Mouse (Mus musculus): ENCODE results near the gene St6galnac5. TPM values are rescaled to one million over a fixed set of nuclear protein-coding genes. Genes with fewer than 3 reads are reported as not detected.

The St6galnac5 gene
- total and polyA plus RNA-seq, 3 experiments = 0.33 TPM; not detected in 2

GRCm38 (mm10) chr3:152932096-152932495, 50.0 kb downstream of the St6galnac5 start:
- no peaks in the 10 kb centered on the region for H3K36me3 ChIP-seq (replicated peaks)
- H3K4me1 ChIP-seq (ENCODE audit: insufficient read depth, low read depth, low read length) = no peaks in the 10 kb centered on the region
- no peaks in the 10 kb centered on the region for H3K27me3 ChIP-seq (ENCODE audit: insufficient read depth, low read length)
- no peak for DNase-seq (ENCODE audit: low spot score)
- H3K4me3 ChIP-seq (ENCODE audit: low read depth, low read length) = no peak overlapping the region
- no peak for TF ChIP-seq CTCF (IDR thresholded peaks at IDR 0.05; ENCODE audit: low read depth, low read length)
- TF ChIP-seq POLR2AphosphoS5 (IDR thresholded peaks at IDR 0.05; ENCODE audit: insufficient replicate concordance, low read depth, low read length) = no peak
- TF ChIP-seq GATA1 (IDR thresholded peaks at IDR 0.05; ENCODE audit: borderline replicate concordance, low read length) = no peak
- no peak for TF ChIP-seq TAL1 (conservative IDR thresholded peaks at IDR 0.05; ENCODE audit: low read depth, low read length)
- TF ChIP-seq GATA2 (IDR thresholded peaks at IDR 0.05; ENCODE audit: borderline replicate concordance, low read depth, low read length) = no peak
- no peak for ATAC-seq (ENCODE audit: extremely low read depth, insufficient number of reproducible peaks, low FRiP score, poor library complexity, severe bottlenecking)
- H3K9me3 ChIP-seq (replicated peaks) = no peaks in the 10 kb centered on the region

GRCm38 (mm10) chr3:152931354-152931753, 50.7 kb downstream of the St6galnac5 start:
- no peak for TF ChIP-seq GATA2 (IDR thresholded peaks at IDR 0.05; ENCODE audit: borderline replicate concordance, low read depth, low read length)
- no peak for TF ChIP-seq GATA1 (IDR thresholded peaks at IDR 0.05; ENCODE audit: borderline replicate concordance, low read length)
- TF ChIP-seq CTCF (IDR thresholded peaks at IDR 0.05; ENCODE audit: low read depth, low read length) = no peak
- TF ChIP-seq TAL1 (conservative IDR thresholded peaks at IDR 0.05; ENCODE audit: low read depth, low read length) = no peak
- no peak for TF ChIP-seq POLR2AphosphoS5 (IDR thresholded peaks at IDR 0.05; ENCODE audit: insufficient replicate concordance, low read depth, low read length)
- Histone ChIP-seq H3K36me3 (replicated peaks) (no peaks in the 10 kb centered on the region), H3K4me1 (ENCODE audit: insufficient read depth, low read depth, low read length) (no peaks in the 10 kb centered on the region), H3K4me3 (ENCODE audit: low read depth, low read length) (no peak overlapping the region), H3K9me3 (replicated peaks) (no peaks in the 10 kb centered on the region), H3K27me3 (ENCODE audit: insufficient read depth, low read length) (no peaks in the 10 kb centered on the region)
- ATAC-seq (ENCODE audit: extremely low read depth, insufficient number of reproducible peaks, low FRiP score, poor library complexity, severe bottlenecking) = no peak
- DNase-seq (ENCODE audit: low spot score) = no peak

GRCm38 (mm10) chr3:152929788-152930281, 52.2 kb downstream of the St6galnac5 start:
- TF ChIP-seq GATA2 (IDR thresholded peaks at IDR 0.05; ENCODE audit: borderline replicate concordance, low read depth, low read length) = no peak
- no peak for TF ChIP-seq CTCF (IDR thresholded peaks at IDR 0.05; ENCODE audit: low read depth, low read length)
- TF ChIP-seq POLR2AphosphoS5 (IDR thresholded peaks at IDR 0.05; ENCODE audit: insufficient replicate concordance, low read depth, low read length) = no peak
- TF ChIP-seq GATA1 (IDR thresholded peaks at IDR 0.05; ENCODE audit: borderline replicate concordance, low read length) = no peak
- TF ChIP-seq TAL1 (conservative IDR thresholded peaks at IDR 0.05; ENCODE audit: low read depth, low read length) = no peak
- H3K27me3 ChIP-seq (ENCODE audit: insufficient read depth, low read length) = no peaks in the 10 kb centered on the region
- H3K36me3 ChIP-seq (replicated peaks) = no peaks in the 10 kb centered on the region
- H3K4me1 ChIP-seq (ENCODE audit: insufficient read depth, low read depth, low read length) = no peaks in the 10 kb centered on the region
- ATAC-seq (ENCODE audit: extremely low read depth, insufficient number of reproducible peaks, low FRiP score, poor library complexity, severe bottlenecking) = no peak
- no peaks in the 10 kb centered on the region for H3K9me3 ChIP-seq (replicated peaks)
- no peak overlapping the region for H3K4me3 ChIP-seq (ENCODE audit: low read depth, low read length)
- DNase-seq (ENCODE audit: low spot score) = no peak

GRCm38 (mm10) chr3:152929256-152929787, 52.7 kb downstream of the St6galnac5 start:
- H3K9me3 ChIP-seq (replicated peaks) = no peaks in the 10 kb centered on the region
- H3K36me3 ChIP-seq (replicated peaks) = no peaks in the 10 kb centered on the region
- H3K4me3 ChIP-seq (ENCODE audit: low read depth, low read length) = no peak overlapping the region
- no peaks in the 10 kb centered on the region for H3K27me3 ChIP-seq (ENCODE audit: insufficient read depth, low read length)
- ATAC-seq (ENCODE audit: extremely low read depth, insufficient number of reproducible peaks, low FRiP score, poor library complexity, severe bottlenecking) = no peak
- TF ChIP-seq CTCF (IDR thresholded peaks at IDR 0.05; ENCODE audit: low read depth, low read length) (no peak), GATA2 (IDR thresholded peaks at IDR 0.05; ENCODE audit: borderline replicate concordance, low read depth, low read length) (no peak), POLR2AphosphoS5 (IDR thresholded peaks at IDR 0.05; ENCODE audit: insufficient replicate concordance, low read depth, low read length) (no peak), GATA1 (IDR thresholded peaks at IDR 0.05; ENCODE audit: borderline replicate concordance, low read length) (no peak), TAL1 (conservative IDR thresholded peaks at IDR 0.05; ENCODE audit: low read depth, low read length) (no peak)
- H3K4me1 ChIP-seq (ENCODE audit: insufficient read depth, low read depth, low read length) = no peaks in the 10 kb centered on the region
- no peak for DNase-seq (ENCODE audit: low spot score)

- Histone ChIP-seq H3K36me3 (replicated peaks) (no peaks in the 10 kb centered on the region), H3K9me3 (replicated peaks) (no peaks in the 10 kb centered on the region), H3K27me3 (ENCODE audit: insufficient read depth, low read length) (no peaks in the 10 kb centered on the region), H3K4me1 (ENCODE audit: insufficient read depth, low read depth, low read length) (no peaks in the 10 kb centered on the region), H3K4me3 (ENCODE audit: low read depth, low read length) (no peak overlapping the region)
- ATAC-seq (ENCODE audit: extremely low read depth, insufficient number of reproducible peaks, low FRiP score, poor library complexity, severe bottlenecking) = no peak
- no peak for TF ChIP-seq POLR2AphosphoS5 (IDR thresholded peaks at IDR 0.05; ENCODE audit: insufficient replicate concordance, low read depth, low read length)
- no peak for TF ChIP-seq GATA2 (IDR thresholded peaks at IDR 0.05; ENCODE audit: borderline replicate concordance, low read depth, low read length)
- no peak for TF ChIP-seq GATA1 (IDR thresholded peaks at IDR 0.05; ENCODE audit: borderline replicate concordance, low read length)
- TF ChIP-seq CTCF (IDR thresholded peaks at IDR 0.05; ENCODE audit: low read depth, low read length) = no peak
- no peak for DNase-seq (ENCODE audit: low spot score)
Measured at GRCm38 (mm10) chr3:152928287-152928975, 53.6 kb downstream of the St6galnac5 start.

GRCm38 (mm10) chr3:152926166-152926565, 55.9 kb downstream of the St6galnac5 start:
- H3K4me1 ChIP-seq (ENCODE audit: insufficient read depth, low read depth, low read length) = no peaks in the 10 kb centered on the region
- H3K27me3 ChIP-seq (ENCODE audit: insufficient read depth, low read length) = no peaks in the 10 kb centered on the region
- H3K4me3 ChIP-seq (ENCODE audit: low read depth, low read length) = no peak overlapping the region
- no peaks in the 10 kb centered on the region for H3K9me3 ChIP-seq (replicated peaks)
- ATAC-seq (ENCODE audit: extremely low read depth, insufficient number of reproducible peaks, low FRiP score, poor library complexity, severe bottlenecking) = no peak
- TF ChIP-seq TAL1 (conservative IDR thresholded peaks at IDR 0.05; ENCODE audit: low read depth, low read length) = no peak
- TF ChIP-seq POLR2AphosphoS5 (IDR thresholded peaks at IDR 0.05; ENCODE audit: insufficient replicate concordance, low read depth, low read length) = no peak
- TF ChIP-seq GATA2 (IDR thresholded peaks at IDR 0.05; ENCODE audit: borderline replicate concordance, low read depth, low read length) = no peak
- no peak for TF ChIP-seq GATA1 (IDR thresholded peaks at IDR 0.05; ENCODE audit: borderline replicate concordance, low read length)
- no peak for TF ChIP-seq CTCF (IDR thresholded peaks at IDR 0.05; ENCODE audit: low read depth, low read length)
- no peaks in the 10 kb centered on the region for H3K36me3 ChIP-seq (replicated peaks)
- no peak for DNase-seq (ENCODE audit: low spot score)

Data from G1E (cell line).